Mouse (Mus musculus) MEL (cell line): ENCODE data around the gene Mprip. TPM values are rescaled to one million over a fixed set of nuclear protein-coding genes. Genes with fewer than 3 reads are reported as not detected.
"Not testable (repeated sequence)": the region's sequence is repeated elsewhere in the genome, so short reads cannot be mapped to it uniquely, and the experiment has no call there.

ENCODE experiments used
- DNase-seq: peaks from one replicate; pipeline ENCODE4 v3.0.0; 2011; ENCODE audit warnings: low read depth, low spot score
- H3K27ac ChIP-seq: 2 replicates; pipeline ENCODE4 v1.5.1; 2012; ENCODE audit warnings: low read depth, mild to moderate bottlenecking, control low read depth, low read length, moderate library complexity; ENCODE audit not compliant: control insufficient read depth
- H3K27me3 ChIP-seq, 2 experiments: fragments of 150-350 bp in 1 of 2; sonication (generic) in 1 of 2; 2 replicates each; pipeline ENCODE4 v1.6.1; 2012; ENCODE audit warnings: low read length in 2 of 2, mild to moderate bottlenecking in 2 of 2, improper control_type of control experiment in 1 of 2, moderate library complexity in 1 of 2; ENCODE audit not compliant: insufficient read depth in 2 of 2, control insufficient read depth in 1 of 2
- H3K36me3 ChIP-seq, 2 experiments: 2 replicates each; pipeline ENCODE4 v1.6.1; 2012 to 2014; ENCODE audit warnings: low read length in 2 of 2, improper control_type of control experiment in 1 of 2, inconsistent platforms in 1 of 2, mild to moderate bottlenecking in 1 of 2; ENCODE audit not compliant: insufficient read depth in 2 of 2, control insufficient read depth in 1 of 2
- H3K4me1 ChIP-seq, 2 experiments: fragments of 150-350 bp in 1 of 2; sonication (generic) in 1 of 2; 2 replicates each; pipeline ENCODE4 v1.6.1; 2012; ENCODE audit warnings: low read length in 2 of 2, improper control_type of control experiment in 1 of 2, mild to moderate bottlenecking in 1 of 2; ENCODE audit not compliant: insufficient read depth in 2 of 2, control insufficient read depth in 1 of 2
- H3K4me3 ChIP-seq, 2 experiments: fragments of 150-350 bp in 1 of 2; sonication (generic) in 1 of 2; 2 replicates each; pipeline ENCODE4 v1.5.1; 2012; ENCODE audit warnings: low read depth in 2 of 2, low read length in 2 of 2, mild to moderate bottlenecking in 2 of 2, moderate library complexity in 2 of 2, control low read depth in 1 of 2, improper control_type of control experiment in 1 of 2; ENCODE audit not compliant: control insufficient read depth in 1 of 2, insufficient read depth in 1 of 2
- H3K79me2 ChIP-seq: 2 replicates; pipeline ENCODE4 v1.6.1; 2012; ENCODE audit warnings: mild to moderate bottlenecking, low read length, moderate library complexity; ENCODE audit not compliant: control insufficient read depth, poor library complexity, insufficient read depth
- H3K9ac ChIP-seq: 2 replicates; pipeline ENCODE4 v1.6.1; 2012; ENCODE audit warnings: low read depth, mild to moderate bottlenecking, control low read depth, low read length, moderate library complexity; ENCODE audit not compliant: control insufficient read depth, poor library complexity, severe bottlenecking
- H3K9me3 ChIP-seq: fragments of 150-350 bp; sonication (generic); replicated peaks from 2 replicates; pipeline ENCODE4 v1.6.1; 2012; ENCODE audit warnings: mild to moderate bottlenecking, low read length, improper control_type of control experiment, moderate library complexity; ENCODE audit not compliant: insufficient read depth
- CTCF ChIP-seq, 3 experiments: IDR thresholded peaks in 2 of 3; conservative IDR thresholded peaks in 1 of 3; 2 replicates each; pipeline ENCODE4 v1.5.1; 2011 to 2012; ENCODE audit warnings: low read length in 3 of 3, low read depth in 2 of 3, mild to moderate bottlenecking in 2 of 3, improper control_type of control experiment in 1 of 3, inconsistent platforms in 1 of 3, mixed read lengths in 1 of 3, moderate library complexity in 1 of 3; ENCODE audit not compliant: control insufficient read depth in 1 of 3, insufficient read depth in 1 of 3, poor library complexity in 1 of 3, severe bottlenecking in 1 of 3
- E2F4 ChIP-seq: IDR thresholded peaks from 2 replicates; pipeline ENCODE4 v1.6.1; 2011; ENCODE audit warnings: low read depth, low read length, improper control_type of control experiment, borderline replicate concordance
- ELF1 ChIP-seq: IDR thresholded peaks from 2 replicates; pipeline ENCODE4 v1.6.1; 2014; ENCODE audit warnings: low read depth, mild to moderate bottlenecking, inconsistent platforms, low read length, improper control_type of control experiment, moderate library complexity
- EP300 ChIP-seq, 2 experiments: IDR thresholded peaks; 2 replicates each; pipeline ENCODE4 v1.6.1; 2011; ENCODE audit warnings: improper control_type of control experiment in 2 of 2, low read length in 2 of 2, low read depth in 1 of 2, mild to moderate bottlenecking in 1 of 2
- GABPA ChIP-seq: IDR thresholded peaks from 2 replicates; pipeline ENCODE4 v1.6.1; 2012; ENCODE audit warnings: low read depth, mild to moderate bottlenecking, inconsistent platforms, low read length, improper control_type of control experiment, moderate library complexity
- KAT2A ChIP-seq: conservative IDR thresholded peaks from 2 replicates; pipeline ENCODE4 v1.6.1; 2012; ENCODE audit warnings: low read depth, low read length, improper control_type of control experiment, inconsistent platforms
- MYB ChIP-seq: IDR thresholded peaks from 2 replicates; pipeline ENCODE4 v1.6.1; 2011; ENCODE audit warnings: mild to moderate bottlenecking, low read depth, low read length, improper control_type of control experiment
- MYC ChIP-seq: IDR thresholded peaks from 2 replicates; pipeline ENCODE4 v1.6.1; 2011; ENCODE audit warnings: low read depth, mild to moderate bottlenecking, low read length, improper control_type of control experiment, moderate library complexity
- NELFE ChIP-seq: IDR thresholded peaks from 2 replicates; pipeline ENCODE4 v1.6.1; 2011; ENCODE audit warnings: low read depth, low read length, improper control_type of control experiment
- RAD21 ChIP-seq: IDR thresholded peaks from 2 replicates; pipeline ENCODE4 v1.6.1; 2011; ENCODE audit warnings: mild to moderate bottlenecking, low read depth, low read length, improper control_type of control experiment
- SMC3 ChIP-seq: IDR thresholded peaks from 2 replicates; pipeline ENCODE4 v1.6.1; 2011; ENCODE audit warnings: low read depth, low read length, improper control_type of control experiment
- TBP ChIP-seq: IDR thresholded peaks from 2 replicates; pipeline ENCODE4 v1.8.0; 2011; ENCODE audit warnings: low read depth, low read length, improper control_type of control experiment
- ZMIZ1 ChIP-seq: IDR thresholded peaks from 2 replicates; pipeline ENCODE4 v1.6.1; 2012; ENCODE audit warnings: low read depth, mild to moderate bottlenecking, inconsistent platforms, low read length, improper control_type of control experiment, moderate library complexity
- ZNF384 ChIP-seq: IDR thresholded peaks from 2 replicates; pipeline ENCODE4 v1.6.1; 2012; ENCODE audit warnings: low read depth, mild to moderate bottlenecking, inconsistent platforms, low read length, improper control_type of control experiment
- polyA plus RNA-seq, 2 experiments: library from polyadenylated mRNA; stranded (reverse) in 1 of 2; unstranded in 1 of 2; fragments of >175 nt in 1 of 2; fragments of >200 nt in 1 of 2; gene quantifications; 2 replicates each; pipeline versions ENCODE4 v1.2.1 to v1.2.4; 2012; ENCODE audit warnings: low replicate concordance in 2 of 2, low read depth in 1 of 2; ENCODE audit not compliant: insufficient read length in 2 of 2, insufficient read depth in 1 of 2, missing spikeins in 1 of 2
- total RNA-seq: library from RNA; depleted of rRNA; stranded (reverse); fragments of 300-350 nt; gene quantifications from 2 replicates; pipeline ENCODE4 v1.2.3, GENCODE M21; 2012

The Mprip gene
- total and polyA plus RNA-seq, 3 experiments, result 103 to 174 (median 142) TPM

- H3K9ac ChIP-seq, result no peak overlapping the region
- DNase-seq, result peak; percentile 61
- no peak for TF ChIP-seq SMC3
- TF ChIP-seq ZNF384, result no peak
- no peak for TF ChIP-seq GABPA
- no peak for TF ChIP-seq NELFE
- TF ChIP-seq KAT2A, result no peak
- no peak for TF ChIP-seq MYB
- no peak for TF ChIP-seq EP300 (IDR thresholded peaks at IDR 0.05; ENCODE audit: low read depth in 1 of 2, low read length in 2 of 2)
- peak in 1 of 3 experiments; percentile 34; a peak in 2 of 6 replicates for TF ChIP-seq CTCF (IDR thresholded peaks at IDR 0.05 in 2 of 3, conservative IDR thresholded peaks at IDR 0.05 in 1 of 3; ENCODE audit: control insufficient read depth in 1 of 3, insufficient read depth in 1 of 3, low read depth in 2 of 3, low read length in 3 of 3, poor library complexity in 1 of 3, severe bottlenecking in 1 of 3)
- no peak for TF ChIP-seq TBP
- TF ChIP-seq ELF1, result no peak
- TF ChIP-seq ZMIZ1, result no peak
- TF ChIP-seq E2F4, result no peak
- peak; percentile 23 for TF ChIP-seq RAD21
Measured at GRCm38 (mm10) chr11:59732407-59733066, 71.4 kb downstream of the Mprip start.

GRCm38 (mm10) chr11:59733600-59733999, 72.5 kb downstream of the Mprip start:
- H3K4me3 ChIP-seq, H3K27ac ChIP-seq, H3K9ac ChIP-seq, DNase-seq, H3K79me2 ChIP-seq, H3K27me3 ChIP-seq, H3K9me3 ChIP-seq: not testable (repeated sequence)
- TF ChIP-seq RAD21 (peak; percentile 9), CTCF (IDR thresholded peaks at IDR 0.05 in 2 of 3, conservative IDR thresholded peaks at IDR 0.05 in 1 of 3; ENCODE audit: control insufficient read depth in 1 of 3, insufficient read depth in 1 of 3, low read depth in 2 of 3, low read length in 3 of 3, poor library complexity in 1 of 3, severe bottlenecking in 1 of 3) (peak in 2 of 3 experiments; percentile 12 to 48; a peak in 2 of 6 replicates), MYC (0 out of 2 replicates have a peak, but pooled peaks have one; percentile 19), SMC3 (peak; percentile 35; the same call in 1 of the 2 replicates)
- peaks cover 0 to 25% of the 10 kb centered on the region in 2 experiments; a peak in 3 of 4 replicates for H3K36me3 ChIP-seq
- H3K4me1 ChIP-seq, result peaks cover 8 to 17% of the 10 kb centered on the region in 2 experiments

More at GRCm38 (mm10) chr11:59732407-59733066, 71.4 kb downstream of the Mprip start:
- Histone ChIP-seq H3K36me3 (peaks cover 0 to 16% of the 10 kb centered on the region in 2 experiments), H3K9me3 (no peaks in the 10 kb centered on the region), H3K79me2 (no peaks in the 10 kb centered on the region), H3K4me3 (no peak overlapping the region), H3K27me3 (no peaks in the 10 kb centered on the region), H3K4me1 (peaks cover 5 to 11% of the 10 kb centered on the region in 2 experiments), H3K27ac (no peak overlapping the region)
